9 mouse cellular contexts compared by ENCODE assay signal in genomic region chr19:26630712-26631235, GRCm38 (mm10). TPM values are rescaled to one million over a fixed set of nuclear protein-coding genes. Genes with fewer than 3 reads are reported as not detected.
DNase-seq lines count a peak whose midpoint lies in the region; ATAC-seq lines count a peak whose summit lies in the region.
"Had no signal": no experiment of that assay in that cellular context is flagged by ENCODE, and none has a peak within 500 bp of the region (broad histone marks: within the 10 kb centered on the region; RNA-seq: fewer than 3 reads in every experiment).

No protein-coding gene starts in this region.

- 0 out of 2 replicates have a peak, but pooled peaks cover 3% of the 10 kb centered on the region for H3K36me3 ChIP-seq in heart, embryonic 10.5 days
- H3K36me3 ChIP-seq in forebrain, embryonic 16.5 days (ENCODE audit: control insufficient read depth, insufficient read depth): peaks cover 6% of the 10 kb centered on the region; the same call in 1 of the 2 replicates
- no peaks in the 10 kb centered on the region for H3K36me3 ChIP-seq in midbrain, embryonic 16.5 days (ENCODE audit: control insufficient read depth, insufficient read depth, low read length)

- no peak overlapping the region for H3K27ac ChIP-seq in heart, embryonic 10.5 days
- peak overlapping the region; percentile 66 for H3K27ac ChIP-seq in forebrain, embryonic 16.5 days (ENCODE audit: low read length)
- H3K27ac ChIP-seq in midbrain, embryonic 16.5 days (ENCODE audit: low read length): no peak overlapping the region
- H3K27ac ChIP-seq: heart, embryonic 13.5 days had no signal

- ATAC-seq in forebrain, embryonic 16.5 days: peak; percentile 89
- ATAC-seq in midbrain, embryonic 16.5 days: 0 out of 2 replicates have a peak, but pooled peaks have one; percentile 32

- H3K4me3 ChIP-seq in heart, embryonic 10.5 days: no peak overlapping the region
- H3K4me3 ChIP-seq in forebrain, embryonic 16.5 days (replicated peaks; ENCODE audit: low read length): no peak overlapping the region
- no peak overlapping the region for H3K4me3 ChIP-seq in midbrain, embryonic 16.5 days (ENCODE audit: low read depth, low read length)
- H3K4me3 ChIP-seq: heart, embryonic 13.5 days had no signal

- H3K4me2 ChIP-seq in forebrain, embryonic 16.5 days (ENCODE audit: low read length): no peak overlapping the region
- no peak overlapping the region for H3K4me2 ChIP-seq in midbrain, embryonic 16.5 days (ENCODE audit: low read length)
- H3K4me2 ChIP-seq: heart, embryonic 13.5 days had no signal

- H3K27me3 ChIP-seq in heart, embryonic 10.5 days (ENCODE audit: insufficient read depth, poor library complexity, severe bottlenecking): no peaks in the 10 kb centered on the region
- no peaks in the 10 kb centered on the region for H3K27me3 ChIP-seq in forebrain, embryonic 16.5 days (replicated peaks; ENCODE audit: control insufficient read depth, insufficient read depth, low read length)
- no peaks in the 10 kb centered on the region for H3K27me3 ChIP-seq in midbrain, embryonic 16.5 days (ENCODE audit: control insufficient read depth, insufficient read depth, low read depth, low read length)
- H3K27me3 ChIP-seq: heart, embryonic 13.5 days had no signal

- peak; percentile 92 for DNase-seq in heart, adult 11 months
- no peak for DNase-seq in heart, embryonic 10.5 days (ENCODE audit: low spot score)
- peak; percentile 46 for DNase-seq in NIH3T3 (ENCODE audit: low read depth)
- DNase-seq in kidney, postnatal 25 days: peak; percentile 61 to 70
- DNase-seq in thymus, postnatal 4 days: no peak
- DNase-seq in urinary bladder, postnatal 10 days (ENCODE audit: low spot score): no peak

- WGBS in heart, embryonic 10.5 days: 73% methylated on average over 8 of the region's 8 CpGs
- WGBS in forebrain, embryonic 16.5 days: 24% methylated on average over 8 of the region's 8 CpGs
- WGBS in midbrain, embryonic 16.5 days: 41% methylated on average over 8 of the region's 8 CpGs

- H3K9ac ChIP-seq in forebrain, embryonic 16.5 days (replicated peaks; ENCODE audit: low read depth, low read length): no peak overlapping the region
- no peak overlapping the region for H3K9ac ChIP-seq in midbrain, embryonic 16.5 days (ENCODE audit: low read depth, low read length)
- H3K9ac ChIP-seq: heart, embryonic 13.5 days had no signal

- H3K9me3 ChIP-seq in heart, embryonic 10.5 days: no peaks in the 10 kb centered on the region
- H3K9me3 ChIP-seq in forebrain, embryonic 16.5 days (ENCODE audit: control insufficient read depth, low read length): no peaks in the 10 kb centered on the region
- no peaks in the 10 kb centered on the region for H3K9me3 ChIP-seq in midbrain, embryonic 16.5 days (replicated peaks; ENCODE audit: control insufficient read depth, low read length, poor library complexity, severe bottlenecking)
- H3K9me3 ChIP-seq: heart, embryonic 13.5 days had no signal

- H3K4me1 ChIP-seq in heart, embryonic 10.5 days: no peaks in the 10 kb centered on the region
- 0 out of 2 replicates have a peak, but pooled peaks cover 3% of the 10 kb centered on the region for H3K4me1 ChIP-seq in forebrain, embryonic 16.5 days (replicated peaks; ENCODE audit: control insufficient read depth, insufficient read depth, low read length)
- no peaks in the 10 kb centered on the region for H3K4me1 ChIP-seq in midbrain, embryonic 16.5 days (ENCODE audit: control insufficient read depth, insufficient read depth, low read length)

RNA-seq across cellular contexts. Expression of gene Smarca2, which starts 25.9 kb away (rescaled TPM):
- 22.8 and 26.2 TPM in 2 replicates for polyA plus RNA-seq in heart, embryonic 10.5 days (2016; fragmentation: Nextera tagmentation; extraction: Ambion mirVana)
- polyA plus RNA-seq in forebrain, embryonic 16.5 days (2015; fragmentation: Nextera tagmentation; extraction: Ambion mirVana): 144 and 157 TPM in 2 replicates
- 160 and 178 TPM in 2 replicates for polyA plus RNA-seq in midbrain, embryonic 16.5 days (2015; fragmentation: Nextera tagmentation; extraction: Ambion mirVana)

Comparison
In these comparisons a context has a peak if more than half of its experiments do, and no peak if none do; other contexts are left out.
1. DNase-seq: peak in heart, adult 11 months (single experiment), NIH3T3 (single experiment) and kidney, postnatal 25 days (2 of 2); none in heart, embryonic 10.5 days (single experiment), thymus, postnatal 4 days (single experiment) and urinary bladder, postnatal 10 days (single experiment).